Mouse (Mus musculus) embryonic facial prominence, embryonic 14.5 days (tissue): ENCODE results near the gene Tnrc6c. TPM values are rescaled to one million over a fixed set of nuclear protein-coding genes. Genes with fewer than 3 reads are reported as not detected.
A peak's percentile ranks its signal among the peaks of the same experiment; 100 is the strongest.

Experiments used
- ATAC-seq: fragments of 200-750 bp; cut with Nextera tagmentation; 2 replicates; pipeline ENCODE4 v1.8.0; 2017; ENCODE audit warnings: low read depth, moderate number of reproducible peaks, moderate TSS enrichment
- DNase-seq: peaks from one replicate; pipeline ENCODE4 v3.0.0-alpha.2; 2015; ENCODE audit warnings: low spot score
- H3K27ac ChIP-seq: fragments of 300-500 bp; sonication (generic); replicated peaks from 2 replicates; pipeline ENCODE4 v1.5.1; 2014; ENCODE audit warnings: low read depth, mild to moderate bottlenecking, low read length, moderate library complexity
- H3K27me3 ChIP-seq: fragments of 300-500 bp; sonication (generic); replicated peaks from 2 replicates; pipeline ENCODE4 v1.6.1; 2014; ENCODE audit warnings: low read length; ENCODE audit not compliant: control insufficient read depth, insufficient read depth
- H3K36me3 ChIP-seq: fragments of 300-500 bp; sonication (generic); 2 replicates; pipeline ENCODE4 v1.6.1; 2014; ENCODE audit warnings: low read length, mixed read lengths; ENCODE audit not compliant: control insufficient read depth, insufficient read depth
- H3K4me1 ChIP-seq: fragments of 300-500 bp; sonication (generic); 2 replicates; pipeline ENCODE4 v1.6.1; 2014; ENCODE audit warnings: antibody characterized with exemption, low read length; ENCODE audit not compliant: control insufficient read depth, insufficient read depth
- H3K4me2 ChIP-seq: fragments of 300-500 bp; sonication (generic); 2 replicates; pipeline ENCODE4 v1.6.1; 2014; ENCODE audit warnings: low read depth, mild to moderate bottlenecking, low read length, moderate library complexity, mixed read lengths
- H3K4me3 ChIP-seq: fragments of 300-500 bp; sonication (generic); 2 replicates; pipeline ENCODE4 v1.5.1; 2014; ENCODE audit warnings: low read depth, mild to moderate bottlenecking, low read length
- H3K9ac ChIP-seq: fragments of 300-500 bp; sonication (generic); 2 replicates; pipeline ENCODE4 v1.6.1; 2014; ENCODE audit warnings: low read depth, mild to moderate bottlenecking, low read length, moderate library complexity, mixed read lengths
- H3K9me3 ChIP-seq: fragments of 300-500 bp; sonication (generic); 2 replicates; pipeline ENCODE4 v1.6.1; 2016; ENCODE audit warnings: low read length; ENCODE audit not compliant: control insufficient read depth
- WGBS: fragments of 180-500 bp; shearing (Covaris S2); extraction: QIAGEN DNeasy Blood & Tissue Kit; methylation state at CpG from one replicate; pipeline ENCODE4 v1.1.7; 2014; 5-methylcytosine and 5-hydroxymethylcytosine counted together
- polyA plus RNA-seq: library from polyadenylated mRNA; unstranded; fragments of >200 nt; fragmentation: Nextera tagmentation; extraction: Ambion mirVana; gene quantifications from 2 replicates; pipeline ENCODE4 v1.2.1, GENCODE M21; 2014

Gene Tnrc6c
- polyA plus RNA-seq, 1 experiment from 2014 or later: 15.2 TPM

- H3K4me3 ChIP-seq: no peak overlapping the region
- no peaks in the 10 kb centered on the region for H3K9me3 ChIP-seq
- DNase-seq (no peak), ATAC-seq (no peak; the same call in 1 of the 2 replicates)
- H3K4me1 ChIP-seq: peaks cover 25% of the 10 kb centered on the region
- 0 out of 2 replicates have a peak, but pooled peaks cover 5% of the 10 kb centered on the region for H3K27me3 ChIP-seq
- 18% methylated on average over 7 of the region's 9 CpGs for WGBS
- H3K4me2 ChIP-seq: peak overlapping the region; percentile 31
- H3K27ac ChIP-seq: peak overlapping the region; percentile 80
- 0 out of 2 replicates have a peak overlapping the region, but pooled peaks have one; percentile 43 for H3K9ac ChIP-seq
- no peaks in the 10 kb centered on the region for H3K36me3 ChIP-seq
Measured at GRCm38 (mm10) chr11:117627746-117628311, 26.3 kb upstream of the Tnrc6c start.

GRCm38 (mm10) chr11:117628312-117628779, 25.7 kb upstream of the Tnrc6c start:
- WGBS: 8% methylated on average over 9 of the region's 9 CpGs
- no peaks in the 10 kb centered on the region for H3K36me3 ChIP-seq
- ATAC-seq (peak; percentile 95), DNase-seq (peak; percentile 95)
- H3K27me3 ChIP-seq: 0 out of 2 replicates have a peak, but pooled peaks cover 5% of the 10 kb centered on the region
- peaks cover 25% of the 10 kb centered on the region for H3K4me1 ChIP-seq
- no peak overlapping the region for H3K4me3 ChIP-seq
- H3K4me2 ChIP-seq: peak overlapping the region; percentile 31
- peak overlapping the region; percentile 43; the same call in 1 of the 2 replicates for H3K9ac ChIP-seq
- H3K27ac ChIP-seq: peak overlapping the region; percentile 80
- no peaks in the 10 kb centered on the region for H3K9me3 ChIP-seq

- no peaks in the 10 kb centered on the region for H3K9me3 ChIP-seq
- no peak overlapping the region for H3K4me2 ChIP-seq
- 0 out of 2 replicates have a peak, but pooled peaks cover 5% of the 10 kb centered on the region for H3K27me3 ChIP-seq
- H3K4me1 ChIP-seq: peaks cover 25% of the 10 kb centered on the region
- ATAC-seq (no peak), DNase-seq (no peak)
- no peak overlapping the region for H3K4me3 ChIP-seq
- H3K36me3 ChIP-seq: no peaks in the 10 kb centered on the region
- H3K27ac ChIP-seq: no peak overlapping the region
- 73% methylated on average over 2 of the region's 2 CpGs for WGBS
- H3K9ac ChIP-seq: no peak overlapping the region
Measured at GRCm38 (mm10) chr11:117629865-117630264, 24.2 kb upstream of the Tnrc6c start.

GRCm38 (mm10) chr11:117630868-117631565, 23.1 kb upstream of the Tnrc6c start:
- H3K36me3 ChIP-seq: no peaks in the 10 kb centered on the region
- no peak overlapping the region for H3K4me2 ChIP-seq
- 92% methylated on average over 10 of the region's 11 CpGs for WGBS
- DNase-seq: no peak
- ATAC-seq: no peak
- no peaks in the 10 kb centered on the region for H3K9me3 ChIP-seq
- H3K27ac ChIP-seq: no peak overlapping the region
- H3K27me3 ChIP-seq: 0 out of 2 replicates have a peak, but pooled peaks cover 5% of the 10 kb centered on the region
- H3K4me3 ChIP-seq: no peak overlapping the region
- peaks cover 26% of the 10 kb centered on the region for H3K4me1 ChIP-seq
- H3K9ac ChIP-seq: no peak overlapping the region

GRCm38 (mm10) chr11:117633310-117633709, 20.8 kb upstream of the Tnrc6c start:
- Histone ChIP-seq H3K4me1 (peaks cover 13% of the 10 kb centered on the region), H3K27me3 (no peaks in the 10 kb centered on the region)
- WGBS: 79% methylated on average over 3 of the region's 3 CpGs

GRCm38 (mm10) chr11:117638386-117638785, 15.7 kb upstream of the Tnrc6c start:
- H3K27ac ChIP-seq: no peak overlapping the region
- peaks cover 5% of the 10 kb centered on the region; the same call in 1 of the 2 replicates for H3K4me1 ChIP-seq
- H3K9ac ChIP-seq: no peak overlapping the region
- 48% methylated on average over 7 of the region's 7 CpGs for WGBS
- no peaks in the 10 kb centered on the region for H3K36me3 ChIP-seq
- H3K9me3 ChIP-seq: no peaks in the 10 kb centered on the region
- H3K4me2 ChIP-seq: no peak overlapping the region
- no peaks in the 10 kb centered on the region for H3K27me3 ChIP-seq
- no peak overlapping the region for H3K4me3 ChIP-seq
- DNase-seq (no peak), ATAC-seq (no peak)

More at GRCm38 (mm10) chr11:117633310-117633709, 20.8 kb upstream of the Tnrc6c start:
- Histone ChIP-seq H3K9me3 (no peaks in the 10 kb centered on the region), H3K4me3 (no peak overlapping the region), H3K4me2 (no peak overlapping the region), H3K36me3 (no peaks in the 10 kb centered on the region), H3K27ac (no peak overlapping the region), H3K9ac (no peak overlapping the region)
- DNase-seq: no peak
- no peak for ATAC-seq

GRCm38 (mm10) chr11:117638809-117639208, 15.3 kb upstream of the Tnrc6c start:
- Histone ChIP-seq H3K9ac (no peak overlapping the region), H3K4me2 (no peak overlapping the region), H3K4me1 (peaks cover 5% of the 10 kb centered on the region; the same call in 1 of the 2 replicates), H3K27me3 (no peaks in the 10 kb centered on the region), H3K4me3 (no peak overlapping the region), H3K27ac (no peak overlapping the region), H3K36me3 (no peaks in the 10 kb centered on the region), H3K9me3 (no peaks in the 10 kb centered on the region)
- WGBS: 58% methylated on average over 11 of the region's 11 CpGs
- ATAC-seq (no peak), DNase-seq (no peak)

GRCm38 (mm10) chr11:117639331-117639970, 14.6 kb upstream of the Tnrc6c start:
- no peaks in the 10 kb centered on the region for H3K27me3 ChIP-seq
- DNase-seq (no peak), ATAC-seq (no peak)
- H3K4me2 ChIP-seq: no peak overlapping the region
- no peak overlapping the region for H3K27ac ChIP-seq
- no peak overlapping the region for H3K9ac ChIP-seq
- peaks cover 5% of the 10 kb centered on the region; the same call in 1 of the 2 replicates for H3K4me1 ChIP-seq
- H3K9me3 ChIP-seq: no peaks in the 10 kb centered on the region
- no peaks in the 10 kb centered on the region for H3K36me3 ChIP-seq
- no peak overlapping the region for H3K4me3 ChIP-seq
- 74% methylated on average over 7 of the region's 7 CpGs for WGBS
